Mouse (Mus musculus): ENCODE results near the gene Vps37b. TPM values are rescaled to one million over a fixed set of nuclear protein-coding genes. Genes with fewer than 3 reads are reported as not detected.

Vps37b gene
- polyA plus RNA-seq, 1 experiment from 2014 or later = 52.3 TPM

GRCm38 (mm10) chr5:124013747-124014146 lies 18.3 kb downstream of the Vps37b start:
- Histone ChIP-seq H3K27ac (ENCODE audit: low read depth, low read length) (no peak overlapping the region), H3K4me3 (ENCODE audit: low read depth, low read length) (no peak overlapping the region), H3K9ac (ENCODE audit: low read length) (no peak overlapping the region), H3K36me3 (ENCODE audit: control insufficient read depth, insufficient read depth, low read length) (peaks cover 7% of the 10 kb centered on the region; the same call in 1 of the 2 replicates), H3K27me3 (ENCODE audit: control insufficient read depth, insufficient read depth, low read length) (no peaks in the 10 kb centered on the region), H3K9me3 (ENCODE audit: control insufficient read depth, low read length) (no peaks in the 10 kb centered on the region), H3K4me2 (ENCODE audit: low read depth) (no peak overlapping the region), H3K4me1 (ENCODE audit: control insufficient read depth, insufficient read depth, low read length) (peaks cover 47% of the 10 kb centered on the region)
- ATAC-seq (ENCODE audit: insufficient read depth, low FRiP score, low TSS enrichment) (no peak), DNase-seq (ENCODE audit: low spot score) (no peak)
- WGBS = 89% methylated on average over 16 of the region's 16 CpGs

GRCm38 (mm10) chr5:124012885-124013284 lies 19.2 kb downstream of the Vps37b start:
- H3K4me1 ChIP-seq (ENCODE audit: control insufficient read depth, insufficient read depth, low read length) = peaks cover 44% of the 10 kb centered on the region
- no peak overlapping the region for H3K9ac ChIP-seq (ENCODE audit: low read length)
- no peak overlapping the region for H3K4me2 ChIP-seq (ENCODE audit: low read depth)
- H3K9me3 ChIP-seq (ENCODE audit: control insufficient read depth, low read length) = no peaks in the 10 kb centered on the region
- no peak overlapping the region for H3K4me3 ChIP-seq (ENCODE audit: low read depth, low read length)
- no peak for ATAC-seq (ENCODE audit: insufficient read depth, low FRiP score, low TSS enrichment)
- H3K27ac ChIP-seq (ENCODE audit: low read depth, low read length) = no peak overlapping the region
- H3K36me3 ChIP-seq (ENCODE audit: control insufficient read depth, insufficient read depth, low read length) = peaks cover 8% of the 10 kb centered on the region; the same call in 1 of the 2 replicates
- H3K27me3 ChIP-seq (ENCODE audit: control insufficient read depth, insufficient read depth, low read length) = no peaks in the 10 kb centered on the region
- 92% methylated on average over 10 of the region's 10 CpGs for whole genome bisulfite sequencing
- no peak for DNase-seq (ENCODE audit: low spot score)

- Histone ChIP-seq H3K27ac (ENCODE audit: low read depth, low read length) (peak overlapping the region; percentile 77), H3K9ac (ENCODE audit: low read length) (no peak overlapping the region; the same call in 1 of the 2 replicates), H3K36me3 (ENCODE audit: control insufficient read depth, insufficient read depth, low read length) (peaks cover 12% of the 10 kb centered on the region), H3K4me1 (ENCODE audit: control insufficient read depth, insufficient read depth, low read length) (peaks cover 39% of the 10 kb centered on the region), H3K4me3 (ENCODE audit: low read depth, low read length) (no peak overlapping the region), H3K4me2 (ENCODE audit: low read depth) (no peak overlapping the region), H3K27me3 (ENCODE audit: control insufficient read depth, insufficient read depth, low read length) (no peaks in the 10 kb centered on the region), H3K9me3 (ENCODE audit: control insufficient read depth, low read length) (no peaks in the 10 kb centered on the region)
- WGBS = 19% methylated on average over 8 of the region's 8 CpGs
- DNase-seq (ENCODE audit: low spot score) (no peak), ATAC-seq (ENCODE audit: insufficient read depth, low FRiP score, low TSS enrichment) (no peak)
Observed at GRCm38 (mm10) chr5:124011927-124012326, 20.1 kb downstream of the Vps37b start.

GRCm38 (mm10) chr5:124010910-124011655 lies 21.0 kb downstream of the Vps37b start:
- H3K4me1 ChIP-seq (ENCODE audit: control insufficient read depth, insufficient read depth, low read length) = peaks cover 34% of the 10 kb centered on the region
- H3K4me3 ChIP-seq (ENCODE audit: low read depth, low read length) = no peak overlapping the region
- peak overlapping the region; percentile 77 for H3K27ac ChIP-seq (ENCODE audit: low read depth, low read length)
- ATAC-seq (ENCODE audit: insufficient read depth, low FRiP score, low TSS enrichment) (peak; percentile 31; the same call in 1 of the 2 replicates), DNase-seq (ENCODE audit: low spot score) (peak; percentile 68)
- H3K9ac ChIP-seq (ENCODE audit: low read length) = peak overlapping the region; percentile 18
- no peaks in the 10 kb centered on the region for H3K9me3 ChIP-seq (ENCODE audit: control insufficient read depth, low read length)
- no peaks in the 10 kb centered on the region for H3K27me3 ChIP-seq (ENCODE audit: control insufficient read depth, insufficient read depth, low read length)
- 9% methylated on average over 19 of the region's 19 CpGs for WGBS
- 0 out of 2 replicates have a peak overlapping the region, but pooled peaks have one; percentile 1 for H3K4me2 ChIP-seq (ENCODE audit: low read depth)
- H3K36me3 ChIP-seq (ENCODE audit: control insufficient read depth, insufficient read depth, low read length) = peaks cover 13% of the 10 kb centered on the region

GRCm38 (mm10) chr5:124010077-124010476 lies 22.0 kb downstream of the Vps37b start:
- Histone ChIP-seq H3K27me3 (ENCODE audit: control insufficient read depth, insufficient read depth, low read length) (no peaks in the 10 kb centered on the region), H3K27ac (ENCODE audit: low read depth, low read length) (no peak overlapping the region; the same call in 1 of the 2 replicates), H3K4me3 (ENCODE audit: low read depth, low read length) (no peak overlapping the region), H3K9ac (ENCODE audit: low read length) (no peak overlapping the region), H3K36me3 (ENCODE audit: control insufficient read depth, insufficient read depth, low read length) (peaks cover 20% of the 10 kb centered on the region), H3K9me3 (ENCODE audit: control insufficient read depth, low read length) (no peaks in the 10 kb centered on the region), H3K4me1 (ENCODE audit: control insufficient read depth, insufficient read depth, low read length) (peaks cover 28% of the 10 kb centered on the region), H3K4me2 (ENCODE audit: low read depth) (no peak overlapping the region)
- ATAC-seq (ENCODE audit: insufficient read depth, low FRiP score, low TSS enrichment) = no peak
- no peak for DNase-seq (ENCODE audit: low spot score)
- WGBS = 95% methylated on average over 8 of the region's 8 CpGs

- peaks cover 18% of the 10 kb centered on the region for H3K4me1 ChIP-seq (ENCODE audit: control insufficient read depth, insufficient read depth, low read length)
- no peak overlapping the region for H3K4me3 ChIP-seq (ENCODE audit: low read depth, low read length)
- no peak overlapping the region for H3K9ac ChIP-seq (ENCODE audit: low read length)
- no peak overlapping the region for H3K27ac ChIP-seq (ENCODE audit: low read depth, low read length)
- H3K9me3 ChIP-seq (ENCODE audit: control insufficient read depth, low read length) = no peaks in the 10 kb centered on the region
- peaks cover 23% of the 10 kb centered on the region for H3K36me3 ChIP-seq (ENCODE audit: control insufficient read depth, insufficient read depth, low read length)
- ATAC-seq (ENCODE audit: insufficient read depth, low FRiP score, low TSS enrichment) (no peak), DNase-seq (ENCODE audit: low spot score) (no peak)
- 91% methylated on average over 17 of the region's 17 CpGs for WGBS
- no peaks in the 10 kb centered on the region for H3K27me3 ChIP-seq (ENCODE audit: control insufficient read depth, insufficient read depth, low read length)
- H3K4me2 ChIP-seq (ENCODE audit: low read depth) = no peak overlapping the region
Observed at GRCm38 (mm10) chr5:124006891-124007491, 25.1 kb downstream of the Vps37b start.

GRCm38 (mm10) chr5:124006082-124006873 lies 25.8 kb downstream of the Vps37b start:
- DNase-seq (ENCODE audit: low spot score) = no peak
- ATAC-seq (ENCODE audit: insufficient read depth, low FRiP score, low TSS enrichment) = no peak
- H3K4me2 ChIP-seq (ENCODE audit: low read depth) = no peak overlapping the region
- peaks cover 11% of the 10 kb centered on the region for H3K4me1 ChIP-seq (ENCODE audit: control insufficient read depth, insufficient read depth, low read length)
- H3K9ac ChIP-seq (ENCODE audit: low read length) = no peak overlapping the region
- peaks cover 23% of the 10 kb centered on the region for H3K36me3 ChIP-seq (ENCODE audit: control insufficient read depth, insufficient read depth, low read length)
- WGBS = 91% methylated on average over 26 of the region's 26 CpGs
- no peaks in the 10 kb centered on the region for H3K9me3 ChIP-seq (ENCODE audit: control insufficient read depth, low read length)
- no peaks in the 10 kb centered on the region for H3K27me3 ChIP-seq (ENCODE audit: control insufficient read depth, insufficient read depth, low read length)
- H3K27ac ChIP-seq (ENCODE audit: low read depth, low read length) = no peak overlapping the region
- H3K4me3 ChIP-seq (ENCODE audit: low read depth, low read length) = no peak overlapping the region

GRCm38 (mm10) chr5:124005591-124005990 lies 26.5 kb downstream of the Vps37b start:
- WGBS = 86% methylated on average over 11 of the region's 11 CpGs
- H3K9ac ChIP-seq (ENCODE audit: low read length) = no peak overlapping the region

More at GRCm38 (mm10) chr5:124005591-124005990, 26.5 kb downstream of the Vps37b start:
- Histone ChIP-seq H3K4me2 (ENCODE audit: low read depth) (no peak overlapping the region), H3K27me3 (ENCODE audit: control insufficient read depth, insufficient read depth, low read length) (no peaks in the 10 kb centered on the region), H3K27ac (ENCODE audit: low read depth, low read length) (no peak overlapping the region), H3K4me1 (ENCODE audit: control insufficient read depth, insufficient read depth, low read length) (peaks cover 4% of the 10 kb centered on the region; the same call in 1 of the 2 replicates), H3K36me3 (ENCODE audit: control insufficient read depth, insufficient read depth, low read length) (peaks cover 23% of the 10 kb centered on the region), H3K4me3 (ENCODE audit: low read depth, low read length) (no peak overlapping the region), H3K9me3 (ENCODE audit: control insufficient read depth, low read length) (no peaks in the 10 kb centered on the region)
- DNase-seq (ENCODE audit: low spot score) (no peak), ATAC-seq (ENCODE audit: insufficient read depth, low FRiP score, low TSS enrichment) (no peak)

All from neural tube, embryonic 11.5 days (tissue).